Mouse (Mus musculus) testis, adult 2 months (tissue): Measurements from ENCODE around the gene Kcnip2. TPM values are rescaled to one million over a fixed set of nuclear protein-coding genes. Genes with fewer than 3 reads are reported as not detected.

ENCODE experiments used
- H3K27ac ChIP-seq: fragments of 200-500 bp; 2 replicates; pipeline ENCODE4 v1.5.1; 2012; ENCODE audit warnings: low read depth, low read length; ENCODE audit not compliant: control insufficient read depth, insufficient read depth
- H3K27me3 ChIP-seq: fragments of 200-500 bp; 2 replicates; pipeline ENCODE4 v1.6.1; 2012; ENCODE audit warnings: mild to moderate bottlenecking, low read length, moderate library complexity; ENCODE audit not compliant: control insufficient read depth, insufficient read depth
- H3K36me3 ChIP-seq: fragments of 200-500 bp; 2 replicates; pipeline ENCODE4 v1.6.1; 2012; ENCODE audit warnings: mild to moderate bottlenecking, low read length; ENCODE audit not compliant: control insufficient read depth, insufficient read depth
- H3K4me1 ChIP-seq: fragments of 200-500 bp; 2 replicates; pipeline ENCODE4 v1.6.1; 2012; ENCODE audit warnings: low read length; ENCODE audit not compliant: control insufficient read depth, insufficient read depth
- H3K4me3 ChIP-seq: fragments of 200-500 bp; 2 replicates; pipeline ENCODE4 v1.5.1; 2012; ENCODE audit warnings: low read depth, mild to moderate bottlenecking, low read length, moderate library complexity, mixed read lengths; ENCODE audit not compliant: control insufficient read depth
- CTCF ChIP-seq: fragments of 200-500 bp; IDR thresholded peaks from 2 replicates; pipeline ENCODE4 v1.5.1; 2012; ENCODE audit warnings: low read depth, mild to moderate bottlenecking, inconsistent platforms, low read length, moderate library complexity; ENCODE audit not compliant: control insufficient read depth, insufficient read depth, insufficient replicate concordance
- POLR2A ChIP-seq: fragments of 200-500 bp; IDR thresholded peaks from 2 replicates; pipeline ENCODE4 v1.6.1; 2012; ENCODE audit warnings: low read depth, mild to moderate bottlenecking, inconsistent platforms, low read length, moderate library complexity; ENCODE audit not compliant: control insufficient read depth
- polyA plus RNA-seq: library from polyadenylated mRNA; depleted of rRNA; stranded (reverse); fragments of >200 nt; gene quantifications from 2 replicates; pipeline ENCODE4 v1.2.3, GENCODE M21; 2012

Gene Kcnip2
- polyA plus RNA-seq, 1 experiment: 64.9 TPM

DNA sequence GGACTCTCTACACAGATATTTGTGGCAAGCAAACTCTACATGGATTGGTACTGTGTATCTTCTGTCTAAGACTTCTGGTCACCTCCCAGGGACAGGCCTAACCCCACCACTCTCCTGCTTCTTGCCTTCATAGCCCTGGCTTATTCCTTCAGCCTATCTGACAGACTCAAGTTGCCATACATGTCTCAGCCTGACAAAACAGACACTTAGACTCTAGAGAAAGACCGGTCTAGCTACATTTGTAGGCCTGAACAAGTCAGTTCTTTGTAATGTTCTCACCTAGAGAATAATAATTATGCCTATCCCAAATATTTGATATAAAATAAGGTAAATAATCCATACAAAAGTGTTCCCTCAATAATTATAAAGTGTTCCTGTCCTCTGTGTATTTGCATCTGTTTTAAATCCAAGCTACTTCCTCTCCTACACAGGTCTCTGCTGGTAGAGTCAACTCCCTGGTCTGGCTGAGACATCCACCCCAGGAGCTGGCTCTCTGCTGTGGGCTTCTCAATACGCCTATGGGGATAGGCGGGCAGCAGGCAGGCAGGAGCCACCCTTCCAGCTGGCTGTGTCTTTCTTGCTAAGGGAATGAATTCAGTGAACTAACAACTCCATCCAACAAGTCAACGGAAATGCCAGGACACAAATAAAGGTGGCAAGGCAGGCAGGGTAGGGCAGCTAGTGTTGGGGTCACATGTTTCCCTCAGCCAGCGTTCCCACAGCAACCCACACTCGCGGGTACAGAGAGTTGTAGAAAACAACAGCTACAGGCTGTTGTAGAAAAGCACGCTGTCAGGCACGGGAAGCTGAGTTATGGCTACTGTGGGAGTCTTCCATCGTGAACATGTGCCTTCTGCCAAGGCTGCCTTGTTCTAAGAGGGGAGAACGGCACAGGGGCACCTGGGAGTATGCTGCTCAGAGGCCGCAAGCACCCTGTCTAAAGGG is 21.5 kb upstream of the Kcnip2 start:
- Histone ChIP-seq H3K4me1 (no peaks in the 10 kb centered on the region; the same call in 1 of the 2 replicates), H3K4me3 (no peak overlapping the region), H3K27me3 (no peaks in the 10 kb centered on the region), H3K36me3 (no peaks in the 10 kb centered on the region), H3K27ac (no peak overlapping the region)
- TF ChIP-seq POLR2A (no peak), CTCF (no peak)

DNA sequence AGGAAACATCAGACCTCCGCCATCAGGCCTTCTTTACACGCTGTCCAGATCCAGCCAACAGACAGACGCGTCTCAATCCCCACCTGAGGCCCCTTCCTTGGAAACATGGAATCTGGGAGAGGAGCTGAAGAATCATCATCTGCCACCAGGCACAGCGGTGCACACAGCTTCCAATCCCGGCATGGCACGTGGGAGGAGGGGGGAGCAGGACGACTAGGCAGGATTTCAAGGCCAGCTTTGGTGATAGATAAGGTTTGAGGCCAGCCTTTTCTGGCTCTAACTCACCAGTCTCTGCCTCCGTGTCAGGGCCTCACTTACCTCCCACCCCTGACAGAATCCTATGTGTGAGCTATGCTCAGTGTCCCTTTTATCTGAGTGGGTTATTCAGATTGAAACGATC is 19.6 kb upstream of the Kcnip2 start:
- no peaks in the 10 kb centered on the region for H3K27me3 ChIP-seq
- no peak overlapping the region for H3K4me3 ChIP-seq
- TF ChIP-seq POLR2A: no peak
- TF ChIP-seq CTCF: no peak
- H3K27ac ChIP-seq: no peak overlapping the region; the same call in 1 of the 2 replicates
- no peaks in the 10 kb centered on the region; the same call in 1 of the 2 replicates for H3K4me1 ChIP-seq
- no peaks in the 10 kb centered on the region for H3K36me3 ChIP-seq

DNA sequence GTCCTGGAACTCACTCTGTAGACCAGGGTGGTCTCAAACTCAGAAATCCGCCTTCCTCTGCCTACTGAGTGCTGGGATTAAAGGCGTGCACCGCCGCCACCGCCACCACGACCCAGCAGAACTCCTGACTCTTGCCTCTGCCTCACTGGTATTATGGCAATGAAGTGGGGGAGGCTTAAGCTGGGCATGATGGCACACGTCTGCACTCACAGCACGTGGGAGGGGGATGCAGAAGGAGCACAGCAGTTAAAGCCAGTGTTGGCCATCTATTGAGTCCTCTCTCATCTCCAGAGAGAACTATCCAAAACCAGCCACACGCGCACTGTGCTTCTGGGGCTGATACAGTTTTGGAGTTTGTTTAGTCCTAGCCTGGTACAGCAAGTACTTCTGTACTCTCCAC is 17.8 kb upstream of the Kcnip2 start:
- H3K4me1 ChIP-seq: no peaks in the 10 kb centered on the region; the same call in 1 of the 2 replicates
- H3K27ac ChIP-seq: peak overlapping the region; percentile 14; the same call in 1 of the 2 replicates
- no peaks in the 10 kb centered on the region for H3K36me3 ChIP-seq
- TF ChIP-seq CTCF (no peak), POLR2A (no peak)
- H3K27me3 ChIP-seq: no peaks in the 10 kb centered on the region
- H3K4me3 ChIP-seq: no peak overlapping the region

DNA sequence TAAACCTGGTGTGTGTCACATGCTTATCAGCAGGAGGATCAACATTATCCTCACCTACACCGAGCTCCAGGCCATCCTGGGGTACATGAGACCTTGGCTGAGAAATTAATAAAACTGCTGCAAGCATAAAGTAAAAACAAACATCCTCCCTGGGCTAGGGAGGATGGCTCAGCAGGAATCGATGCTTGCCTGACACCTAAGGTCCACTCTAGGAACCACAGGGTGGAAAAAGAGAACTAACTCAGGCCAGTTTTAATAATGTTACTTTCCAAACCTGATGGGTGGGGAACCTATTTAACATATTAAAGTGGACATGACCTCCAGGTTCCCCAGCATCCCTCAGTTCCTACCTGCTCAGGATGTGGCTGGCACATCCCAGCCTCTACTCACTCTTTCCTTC is 14.8 kb upstream of the Kcnip2 start:
- Histone ChIP-seq H3K36me3 (no peaks in the 10 kb centered on the region), H3K27me3 (no peaks in the 10 kb centered on the region), H3K27ac (no peak overlapping the region), H3K4me1 (no peaks in the 10 kb centered on the region; the same call in 1 of the 2 replicates), H3K4me3 (no peak overlapping the region)
- no peak; the same call in 1 of the 2 replicates for TF ChIP-seq CTCF
- no peak for TF ChIP-seq POLR2A

DNA sequence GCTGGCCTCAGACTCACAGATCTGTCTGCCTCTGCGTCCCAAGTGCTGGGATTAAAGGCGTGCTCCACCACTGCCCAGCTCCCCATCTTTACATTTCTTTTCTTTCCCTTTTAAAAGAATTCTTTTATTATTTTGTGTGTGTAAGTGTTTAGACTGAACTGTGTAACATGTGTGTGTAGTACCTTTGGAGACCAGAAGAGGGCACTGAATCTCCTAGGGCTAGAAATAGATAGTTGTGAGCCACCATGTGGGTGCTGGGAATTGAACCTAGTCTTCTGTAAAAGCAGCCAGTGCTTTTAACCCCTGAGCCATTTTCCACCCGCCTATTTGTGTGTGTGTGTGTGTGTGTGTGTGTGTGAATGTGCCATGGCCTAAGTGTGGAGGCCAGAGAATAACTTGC is 11.9 kb upstream of the Kcnip2 start:
- H3K27me3 ChIP-seq: no peaks in the 10 kb centered on the region
- TF ChIP-seq POLR2A: no peak
- no peak for TF ChIP-seq CTCF
- H3K4me1 ChIP-seq: no peaks in the 10 kb centered on the region
- no peaks in the 10 kb centered on the region for H3K36me3 ChIP-seq
- no peak overlapping the region for H3K4me3 ChIP-seq
- no peak overlapping the region for H3K27ac ChIP-seq

DNA sequence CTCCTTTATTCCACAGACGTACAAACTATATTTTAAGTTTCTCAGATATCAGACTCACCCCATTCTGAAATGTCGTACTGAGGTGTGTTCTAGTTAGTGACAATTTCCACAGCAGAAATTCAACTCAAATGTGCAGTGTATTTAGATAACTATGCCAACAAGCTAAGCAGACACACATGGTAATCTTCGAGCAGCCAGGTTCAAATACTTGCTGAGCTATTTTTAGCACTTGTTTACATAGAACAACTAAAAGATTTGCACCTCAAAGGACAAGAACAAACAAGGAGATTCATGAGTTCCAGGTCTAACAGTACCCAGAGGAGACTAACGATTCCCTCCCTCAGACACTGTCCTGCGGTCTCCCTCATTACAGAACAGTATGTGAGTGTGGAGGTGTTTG is 11.3 kb upstream of the Kcnip2 start:
- no peak overlapping the region for H3K4me3 ChIP-seq
- H3K36me3 ChIP-seq: no peaks in the 10 kb centered on the region
- H3K27ac ChIP-seq: no peak overlapping the region
- no peak for TF ChIP-seq POLR2A
- H3K27me3 ChIP-seq: no peaks in the 10 kb centered on the region
- no peaks in the 10 kb centered on the region for H3K4me1 ChIP-seq

DNA sequence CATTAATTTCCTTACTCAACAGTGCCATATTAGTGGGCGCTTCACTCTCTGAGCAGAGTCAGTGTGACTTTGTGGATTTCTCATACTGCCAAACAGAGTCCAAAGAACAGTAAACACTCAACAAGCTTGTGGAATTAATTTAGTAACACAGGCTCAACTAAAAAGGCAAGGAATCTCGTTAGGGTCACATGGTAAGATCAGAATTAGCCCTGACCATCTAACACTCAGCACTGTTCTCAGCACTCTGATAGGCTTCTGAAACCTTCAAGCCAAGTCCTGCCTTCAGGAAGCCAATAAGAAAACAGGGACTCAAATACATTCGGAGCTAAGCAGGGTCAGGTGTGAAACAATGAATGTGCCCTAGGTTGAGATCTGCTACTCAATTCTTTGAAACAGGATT is 10.3 kb upstream of the Kcnip2 start:
- TF ChIP-seq CTCF (no peak), POLR2A (no peak)
- Histone ChIP-seq H3K36me3 (no peaks in the 10 kb centered on the region), H3K27ac (no peak overlapping the region), H3K4me1 (no peaks in the 10 kb centered on the region), H3K27me3 (no peaks in the 10 kb centered on the region), H3K4me3 (no peak overlapping the region)
